Mouse (Mus musculus): ENCODE data around the gene Ttc7b.

DNA sequence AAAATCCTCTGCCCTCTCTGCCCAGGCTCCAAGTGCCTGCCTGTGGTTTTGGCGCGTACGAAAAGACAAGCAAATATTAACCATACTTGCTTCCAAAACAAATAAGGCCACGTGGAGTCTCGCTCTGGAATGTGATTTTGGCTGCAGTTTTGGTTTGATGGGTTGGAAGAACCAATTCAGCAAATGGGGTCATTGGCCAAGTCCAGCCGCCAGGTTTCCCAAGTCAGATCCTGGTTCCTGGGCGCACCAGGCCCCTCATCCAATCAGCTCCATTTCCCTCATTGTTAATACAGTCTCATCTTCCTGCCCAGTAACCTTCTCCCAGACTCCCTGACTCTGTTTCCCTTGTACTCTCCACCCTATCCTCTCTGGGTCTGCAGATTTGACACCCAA lies 946 bp downstream of the Ttc7b start:
- TF ChIP-seq GATA1 (IDR thresholded peaks at IDR 0.05; ENCODE audit: low read length) (no peak), TAL1 (IDR thresholded peaks at IDR 0.05; ENCODE audit: low read length) (no peak)

Measured in erythroblast, embryonic 14.5 days (primary cell).